Mouse (Mus musculus) spleen, adult 2 months (tissue): ENCODE measurements around the gene Dennd4a.

Source experiments
- CTCF ChIP-seq: fragments of 200-500 bp; IDR thresholded peaks from 2 replicates; pipeline ENCODE4 v1.5.1; 2011; ENCODE audit warnings: mild to moderate bottlenecking, inconsistent platforms; ENCODE audit not compliant: insufficient read depth, insufficient read length, insufficient replicate concordance; ENCODE audit errors: extremely low read depth
- POLR2A ChIP-seq: fragments of 200-500 bp; IDR thresholded peaks from 2 replicates; pipeline ENCODE4 v1.6.1; 2011; ENCODE audit warnings: low read depth, low read length, inconsistent platforms

DNA sequence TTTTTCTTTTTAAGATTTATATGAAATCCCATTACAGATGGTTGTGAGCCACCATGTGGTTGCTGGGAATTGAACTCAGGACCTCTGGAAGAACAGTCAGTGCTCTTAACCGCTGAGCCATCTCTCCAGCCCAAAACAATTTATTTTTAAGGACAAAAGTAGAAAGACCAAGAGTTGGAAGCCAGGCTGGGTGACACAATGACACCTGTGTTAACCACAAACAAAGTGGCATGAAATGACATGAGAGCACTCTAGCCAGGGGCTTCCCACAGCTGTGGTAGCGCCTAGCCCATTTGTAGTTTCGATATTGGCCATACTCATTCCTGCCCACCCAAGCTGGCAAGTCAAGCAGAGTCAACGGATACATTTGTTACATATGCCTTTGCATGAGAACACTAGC is 13.7 kb upstream of the Dennd4a start:
- TF ChIP-seq POLR2A (no peak), CTCF (no peak)
